Mouse (Mus musculus) heart, postnatal 10 days (tissue): ENCODE measurements around the gene Ppard. TPM values are rescaled to one million over a fixed set of nuclear protein-coding genes. Genes with fewer than 3 reads are reported as not detected.
A peak's percentile ranks its signal among the peaks of the same experiment; 100 is the strongest.

Experiments used
- DNase-seq, 2 experiments: peaks; one replicate each; pipeline ENCODE4 v3.0.0; 2021
- intact Hi-C: fragments of 180-260 bp; cut with DNase I; formaldehyde crosslinking; loops from one replicate; pipeline ENCODE4 v1.15.1; 2025
- total RNA-seq, 2 experiments: library from RNA; stranded (reverse); gene quantifications; 2 replicates each; pipeline ENCODE4 v1.2.3; 2021

The Ppard gene
- total RNA-seq, 2 experiments from 2014 or later, result 28.0 to 28.8 TPM

- no peak for DNase-seq
- intact Hi-C loops, result no loop called here
These were observed 99.0 kb downstream of the Ppard start for GRCm38 (mm10) chr17:28331241-28332112.

GRCm38 (mm10) chr17:28332113-28332914 is 99.8 kb downstream of the Ppard start:
- intact Hi-C loops, result no loop called here
- peak in 1 of 2 experiments; percentile 28 for DNase-seq

- no peak for DNase-seq
- intact Hi-C loops, result no loop called here
These were observed 100.5 kb downstream of the Ppard start for GRCm38 (mm10) chr17:28332915-28333546.

- intact Hi-C loops, result no loop called here
- no peak for DNase-seq
These were observed 102.8 kb downstream of the Ppard start for GRCm38 (mm10) chr17:28335267-28335666.

GRCm38 (mm10) chr17:28337547-28337946 is 105.0 kb downstream of the Ppard start:
- intact Hi-C loops, result no loop called here
- no peak for DNase-seq

GRCm38 (mm10) chr17:28340578-28340977 is 108.1 kb downstream of the Ppard start:
- DNase-seq, result peak; percentile 23 to 37
- intact Hi-C loops, result no loop called here

- intact Hi-C loops, result no loop called here
These were observed 108.6 kb downstream of the Ppard start for GRCm38 (mm10) chr17:28341091-28341490.

GRCm38 (mm10) chr17:28344050-28344607 is 111.6 kb downstream of the Ppard start:
- intact Hi-C loops, result no loop called here
- peak; percentile 59 to 60 for DNase-seq

More at GRCm38 (mm10) chr17:28341091-28341490, 108.6 kb downstream of the Ppard start:
- DNase-seq, result peak; percentile 88 to 89

GRCm38 (mm10) chr17:28344670-28345069 is 112.2 kb downstream of the Ppard start:
- intact Hi-C loops, result no loop called here
- no peak for DNase-seq

- intact Hi-C loops, result no loop called here
These were observed 112.8 kb downstream of the Ppard start for GRCm38 (mm10) chr17:28345271-28345721.

GRCm38 (mm10) chr17:28345882-28346281 is 113.4 kb downstream of the Ppard start:
- intact Hi-C loops, result no loop called here
- DNase-seq, result peak; percentile 64 to 74

More at GRCm38 (mm10) chr17:28345271-28345721, 112.8 kb downstream of the Ppard start:
- peak; percentile 33 to 58 for DNase-seq

- intact Hi-C loops, result no loop called here
- DNase-seq, result no peak
These were observed 114.8 kb downstream of the Ppard start for GRCm38 (mm10) chr17:28347327-28347726.

GRCm38 (mm10) chr17:28348211-28348610 is 115.7 kb downstream of the Ppard start:
- intact Hi-C loops, result no loop called here
- peak in 1 of 2 experiments; percentile 60 for DNase-seq

GRCm38 (mm10) chr17:28349264-28349880 is 116.9 kb downstream of the Ppard start:
- DNase-seq, result peak; percentile 31 to 32
- intact Hi-C loops, result no loop called here

GRCm38 (mm10) chr17:28349901-28350465 is 117.5 kb downstream of the Ppard start:
- intact Hi-C loops, result no loop called here
- peak in 1 of 2 experiments; percentile 72 for DNase-seq

GRCm38 (mm10) chr17:28350466-28351352 is 118.2 kb downstream of the Ppard start, which contains the start of gene Tead3:
Gene Tead3, minus strand, starts transcription at chr17:28350817.
- intact Hi-C loops, result no loop called here
- peak; percentile 84 to 85 for DNase-seq
